Mouse (Mus musculus): ENCODE results near the gene Cd151.
A peak's percentile ranks its signal among the peaks of the same experiment; 100 is the strongest.
"Not testable (repeated sequence)": the region's sequence is repeated elsewhere in the genome, so short reads cannot be mapped to it uniquely, and the experiment has no call there.

The Cd151 gene

GRCm38 (mm10) chr7:141435856-141436522 lies 31.2 kb upstream of the Cd151 start:
- DNase-seq (ENCODE audit: low spot score), result peak; percentile 72

GRCm38 (mm10) chr7:141436523-141436892 lies 30.7 kb upstream of the Cd151 start:
- no peak for DNase-seq (ENCODE audit: low spot score)

- DNase-seq (ENCODE audit: low spot score), result peak; percentile 85
Measured at GRCm38 (mm10) chr7:141437178-141438120, 29.7 kb upstream of the Cd151 start, which contains the start of gene Slc25a22. Gene Slc25a22, minus strand, starts transcription at chr7:141437892.

GRCm38 (mm10) chr7:141438201-141438968 lies 28.8 kb upstream of the Cd151 start:
- DNase-seq (ENCODE audit: low spot score), result no peak

DNA sequence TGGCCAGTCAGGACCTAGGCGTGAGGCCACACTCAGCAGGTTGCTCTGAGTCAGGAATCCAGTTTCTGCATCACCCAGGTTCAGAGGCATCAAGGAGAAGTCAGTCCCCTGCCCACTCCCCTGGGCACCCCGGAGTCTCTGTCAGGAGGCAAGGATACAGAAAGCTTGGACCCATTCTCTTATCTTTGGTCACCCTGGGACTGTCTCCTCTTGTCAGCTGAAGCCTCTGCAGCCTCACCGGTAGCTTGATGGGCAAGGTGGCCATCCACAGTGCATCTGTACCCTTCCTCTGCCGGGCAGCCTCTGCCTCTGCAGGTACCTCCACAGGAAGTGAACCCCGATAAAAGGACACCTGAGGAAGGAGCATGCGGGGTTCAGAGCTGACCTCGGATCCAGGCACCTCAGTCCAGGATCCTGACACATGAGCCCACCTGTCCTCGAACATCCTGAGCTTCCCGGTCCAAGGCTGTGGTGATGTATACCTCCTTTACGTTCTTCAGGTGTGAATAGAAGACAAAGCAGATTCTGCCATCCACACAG lies 28.0 kb upstream of the Cd151 start:
- DNase-seq (ENCODE audit: low spot score), result no peak

GRCm38 (mm10) chr7:141439811-141440210 lies 27.4 kb upstream of the Cd151 start:
- no peak for DNase-seq (ENCODE audit: low spot score)

DNA sequence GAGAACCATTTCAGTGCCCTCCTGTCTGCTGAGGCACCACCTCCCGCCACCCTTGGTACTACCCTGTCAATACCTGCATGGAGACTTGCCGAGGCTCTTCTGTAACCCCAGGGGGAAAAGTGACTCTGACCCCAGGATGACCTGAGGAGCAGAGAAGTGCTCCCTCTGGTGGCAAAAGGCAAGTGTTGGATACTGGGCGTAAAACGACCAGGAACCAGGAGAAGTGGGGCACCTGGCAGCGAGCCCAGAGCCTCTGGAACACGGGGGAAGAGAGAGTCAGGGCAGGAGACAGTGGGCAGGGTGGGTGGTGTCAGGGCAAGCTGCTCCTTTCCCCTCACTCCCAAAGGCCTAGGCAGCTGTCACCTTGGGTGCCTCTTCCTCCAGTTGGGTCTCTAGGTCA lies 26.6 kb upstream of the Cd151 start:
- DNase-seq (ENCODE audit: low spot score), result no peak

DNA sequence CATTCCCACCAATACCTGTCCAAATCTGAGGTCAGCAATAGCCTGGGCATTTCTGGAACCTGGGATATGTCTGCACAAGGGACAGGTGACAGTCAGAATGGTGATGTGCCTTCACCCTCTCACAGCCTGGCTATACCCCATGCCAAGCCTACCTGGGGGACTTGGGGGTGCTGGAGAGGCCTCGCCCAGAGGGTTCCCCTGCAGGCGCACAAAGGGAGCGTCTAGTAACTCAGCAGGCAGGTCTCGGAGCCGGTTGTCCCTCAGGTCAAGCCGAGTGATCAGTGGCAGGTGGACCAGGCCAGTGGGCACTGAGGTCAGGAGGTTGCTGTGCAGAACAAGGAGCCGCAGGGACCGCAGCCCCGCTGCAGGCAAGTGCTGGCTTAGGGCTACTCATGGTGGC lies 25.7 kb upstream of the Cd151 start:
- DNase-seq (ENCODE audit: low spot score), result no peak

DNA sequence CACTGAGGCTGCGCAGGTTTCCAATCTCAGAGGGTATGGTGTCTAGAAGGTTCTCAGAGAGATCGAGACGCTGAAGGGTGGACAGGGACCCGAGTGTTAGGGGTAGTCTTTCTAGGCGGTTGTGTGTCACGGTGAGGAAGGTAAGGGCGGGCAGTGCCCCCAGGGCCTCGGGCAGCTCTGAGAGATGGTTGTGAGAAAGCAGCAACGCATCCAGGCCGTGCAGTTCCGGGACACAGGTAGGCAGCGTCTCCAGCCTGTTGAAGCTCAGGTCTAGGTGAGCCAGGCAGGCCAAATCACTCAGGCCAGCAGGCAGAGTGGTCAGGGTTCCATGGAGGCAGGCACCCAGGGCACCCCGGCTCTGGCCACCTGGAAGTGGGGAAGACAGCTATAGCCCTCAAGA lies 25.0 kb upstream of the Cd151 start:
- no peak for DNase-seq (ENCODE audit: low spot score)

- no peak for DNase-seq (ENCODE audit: low spot score)
Measured at GRCm38 (mm10) chr7:141443081-141443821, 23.9 kb upstream of the Cd151 start.

DNA sequence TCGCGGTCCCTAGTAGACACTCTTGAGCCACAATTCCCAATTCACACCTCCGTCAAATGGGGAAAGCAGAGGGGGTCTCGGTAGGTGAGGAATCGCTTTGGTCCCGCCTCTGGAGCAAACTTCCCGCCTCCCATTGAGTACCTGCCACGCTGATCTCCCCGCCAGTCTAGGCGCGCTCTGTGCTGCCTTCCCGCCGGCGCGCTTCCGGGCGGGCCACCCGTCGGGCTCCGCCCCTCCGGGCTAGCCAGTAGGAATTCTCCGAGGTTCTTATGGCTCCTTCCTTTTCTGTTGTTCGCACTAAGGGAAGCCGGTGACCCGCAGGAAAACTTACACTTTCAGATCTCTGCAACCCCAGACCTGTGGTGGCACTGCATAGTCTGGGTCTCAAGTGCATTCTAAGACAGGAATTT lies 23.4 kb upstream of the Cd151 start, which contains the start of gene Pidd1:
Pidd1 (minus strand) TSS at position 198 of the 410 bp plus-strand sequence.
- DNase-seq (ENCODE audit: low spot score), result peak; percentile 80

DNA sequence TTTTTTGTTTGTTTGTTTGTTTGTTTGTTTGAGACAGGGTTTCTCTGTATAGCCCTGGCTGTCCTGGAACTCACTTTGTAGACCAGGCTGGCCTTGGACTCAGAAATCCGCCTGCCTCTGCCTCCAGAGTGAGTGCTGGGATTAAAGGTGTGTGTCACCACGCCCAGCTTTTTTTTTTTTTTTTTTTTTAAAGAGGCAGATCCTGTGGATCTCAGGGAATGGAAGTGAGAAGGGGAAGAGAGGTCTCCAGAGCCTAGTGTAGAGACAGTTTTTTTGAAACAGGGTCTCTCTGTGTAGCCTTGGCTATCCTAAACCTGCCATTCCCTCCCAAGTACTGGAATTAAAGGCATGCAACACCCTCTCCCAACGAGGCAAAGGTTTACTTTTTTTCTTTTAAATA lies 20.8 kb upstream of the Cd151 start:
- not testable (repeated sequence) for DNase-seq (ENCODE audit: low spot score)

DNA sequence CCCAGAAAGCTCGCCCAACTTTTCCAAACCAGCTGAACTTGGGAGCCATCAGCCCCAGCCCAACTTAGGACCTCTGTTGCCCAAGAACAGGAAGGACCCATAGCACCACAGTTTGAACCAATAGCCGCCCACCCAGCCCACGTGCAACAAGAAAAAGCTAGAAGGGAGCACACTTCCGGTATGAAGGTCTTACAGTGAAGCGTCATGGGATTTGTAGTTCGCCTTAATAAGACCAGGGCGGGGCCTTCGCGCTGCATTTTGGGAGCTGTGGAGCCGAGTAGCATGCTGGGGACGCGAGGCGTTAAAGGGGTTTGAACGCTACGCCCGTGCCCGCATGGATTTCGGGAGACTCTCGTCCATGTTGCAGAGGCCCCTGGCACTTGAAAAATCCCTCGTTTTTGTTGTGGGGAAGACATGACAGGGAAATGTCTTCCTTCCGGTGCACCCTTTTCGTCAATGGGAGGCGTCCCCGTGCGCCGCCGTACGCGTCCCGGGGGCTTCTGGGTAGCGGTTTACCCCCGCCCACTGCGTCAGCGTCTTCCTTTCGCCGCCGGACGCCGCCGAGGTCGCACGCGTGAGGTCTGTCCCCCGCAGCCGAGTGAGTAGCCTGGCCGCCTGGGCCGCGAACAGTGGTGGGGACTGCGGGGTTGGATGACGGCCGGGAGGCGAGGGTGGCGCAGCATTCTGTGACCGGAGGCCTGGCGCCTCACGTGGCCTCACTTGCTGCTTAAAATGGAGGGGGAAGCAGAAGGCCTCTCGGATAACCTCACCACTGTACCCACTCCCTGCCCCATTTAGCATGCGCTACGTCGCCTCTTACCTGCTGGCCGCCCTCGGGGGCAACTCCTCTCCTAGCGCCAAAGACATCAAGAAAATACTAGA lies 19.8 kb upstream of the Cd151 start, which contains the start of gene Rplp2:
Rplp2 (plus strand) TSS at position 261 of the 882 bp plus-strand sequence.
- peak; percentile 98 for DNase-seq (ENCODE audit: low spot score)

GRCm38 (mm10) chr7:141451928-141452327 lies 15.3 kb upstream of the Cd151 start:
- no peak for DNase-seq (ENCODE audit: low spot score)

DNA sequence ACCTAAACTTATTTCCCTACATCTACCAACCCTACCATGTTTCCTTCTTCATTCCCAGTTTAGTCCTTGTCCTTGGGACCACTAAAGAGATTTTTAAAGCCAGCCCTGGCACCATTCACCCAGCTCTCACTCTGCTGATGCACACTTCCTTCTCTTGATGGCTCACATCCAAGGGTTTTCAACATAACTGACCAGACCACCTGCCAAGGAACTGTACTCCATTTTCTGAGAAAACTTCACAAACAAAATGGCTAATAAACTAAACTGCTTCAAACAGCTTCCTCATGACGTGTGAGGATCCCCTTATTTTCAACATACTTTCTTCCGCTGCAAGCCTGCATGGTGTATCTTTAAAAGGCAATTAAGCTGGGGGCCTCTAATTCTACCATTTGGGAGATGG lies 13.6 kb upstream of the Cd151 start:
- DNase-seq (ENCODE audit: low spot score), result no peak

DNA sequence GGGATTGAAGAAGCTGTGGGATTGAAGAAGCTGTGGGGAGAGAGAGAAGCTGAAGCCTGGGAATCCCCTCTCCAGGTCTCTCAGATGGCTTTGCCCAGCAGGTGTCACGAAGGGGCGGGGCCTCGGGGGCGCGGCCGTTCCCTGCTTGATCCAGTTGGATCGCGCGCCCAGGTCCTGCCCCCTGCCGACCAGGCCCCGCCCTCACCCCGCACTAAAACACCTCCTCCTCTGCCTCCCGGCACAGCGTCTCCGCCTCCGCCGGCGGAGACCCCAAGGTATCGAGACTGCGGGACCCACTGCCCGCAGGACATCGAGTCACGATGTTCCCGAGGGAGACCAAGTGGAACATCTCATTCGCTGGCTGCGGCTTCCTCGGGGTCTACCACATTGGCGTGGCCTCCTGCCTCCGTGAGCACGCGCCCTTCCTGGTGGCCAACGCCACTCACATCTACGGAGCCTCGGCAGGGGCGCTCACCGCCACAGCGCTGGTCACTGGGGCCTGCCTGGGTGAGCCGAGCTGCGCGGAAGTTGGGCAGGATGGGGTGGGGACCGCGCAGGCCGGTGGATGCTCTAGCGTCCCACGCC lies 12.1 kb upstream of the Cd151 start, which contains the start of gene Pnpla2:
Pnpla2 (plus strand) TSS at position 232 of the 585 bp plus-strand sequence.
- peak; percentile 94 for DNase-seq (ENCODE audit: low spot score)

DNA sequence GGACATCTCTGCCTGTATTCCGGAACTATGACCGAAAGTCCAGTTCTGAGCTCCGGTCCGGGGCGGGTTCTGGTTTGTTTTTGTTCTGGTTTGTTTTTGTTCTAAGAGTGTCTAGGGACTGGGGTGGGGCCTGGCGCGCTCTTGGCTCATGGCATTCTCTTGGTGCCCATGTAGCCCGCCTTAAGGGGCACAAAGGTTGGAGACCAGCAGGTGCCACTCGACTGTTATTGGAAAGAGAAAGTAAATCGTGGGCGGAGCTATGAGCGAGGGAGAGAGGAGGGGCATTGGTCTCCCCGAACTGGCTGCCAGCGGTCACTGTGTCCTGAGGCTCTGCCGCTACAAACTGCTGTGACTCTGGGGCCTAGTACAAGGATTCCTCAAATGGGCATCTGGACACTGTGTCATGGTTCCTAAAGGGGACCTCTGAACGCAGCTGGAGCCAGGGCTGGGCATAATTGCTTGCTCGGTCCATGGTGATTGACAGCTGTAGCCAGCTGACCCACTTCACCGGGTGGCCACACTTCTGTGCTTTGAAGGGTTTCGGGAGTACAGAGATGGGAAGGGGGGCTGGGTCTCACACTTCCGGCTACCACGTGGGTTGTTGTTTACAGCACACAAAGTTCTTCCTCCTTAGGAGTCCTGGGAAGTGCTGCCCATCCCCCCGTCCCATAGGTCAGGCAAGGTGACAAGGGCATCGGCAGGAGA lies 11.4 kb upstream of the Cd151 start:
- DNase-seq (ENCODE audit: low spot score), result peak; percentile 72

DNA sequence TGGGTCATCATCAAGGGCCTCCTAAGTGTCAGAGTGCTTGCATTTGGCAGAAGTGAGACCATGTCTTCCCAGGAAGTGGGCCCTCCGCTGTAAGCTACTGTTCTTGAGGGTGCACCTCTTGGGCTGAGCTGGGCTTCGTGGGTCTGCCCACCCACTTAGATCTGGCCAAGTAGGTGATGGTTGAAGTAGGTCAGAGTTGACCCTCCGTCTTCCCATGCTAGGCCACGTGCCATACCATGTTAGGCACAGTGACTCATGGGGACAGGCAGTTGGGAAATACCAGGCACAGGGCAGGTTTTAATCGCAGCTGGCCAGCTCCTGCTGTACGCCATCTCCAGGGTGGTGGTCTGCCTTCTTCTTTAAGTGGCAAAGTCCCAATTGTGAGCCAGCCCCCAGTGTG lies 10.5 kb upstream of the Cd151 start:
- no peak for DNase-seq (ENCODE audit: low spot score)

GRCm38 (mm10) chr7:141457236-141457635 lies 10.0 kb upstream of the Cd151 start:
- DNase-seq (ENCODE audit: low spot score), result no peak
